Mouse (Mus musculus) forebrain, postnatal 0 days (tissue): ENCODE results near the gene Cep170b. TPM values are rescaled to one million over a fixed set of nuclear protein-coding genes. Genes with fewer than 3 reads are reported as not detected.

ENCODE experiments used
- ATAC-seq: fragments of 200-750 bp; cut with Nextera tagmentation; 2 replicates; pipeline ENCODE4 v1.8.0; 2017; ENCODE audit warnings: mild to moderate bottlenecking, moderate library complexity
- DNase-seq: peaks from one replicate; pipeline ENCODE4 v3.0.0-alpha.2; 2015
- H3K27ac ChIP-seq: fragments of 300-500 bp; sonication (generic); 2 replicates; pipeline ENCODE4 v1.5.1; 2014; ENCODE audit warnings: low read depth, mild to moderate bottlenecking, antibody characterized with exemption, low read length, moderate library complexity, mixed read lengths
- H3K27me3 ChIP-seq: fragments of 300-500 bp; sonication (generic); 2 replicates; pipeline ENCODE4 v1.6.1; 2014; ENCODE audit warnings: mild to moderate bottlenecking, low read length, mixed read lengths; ENCODE audit not compliant: insufficient read depth
- H3K36me3 ChIP-seq: fragments of 300-500 bp; sonication (generic); 2 replicates; pipeline ENCODE4 v1.6.1; 2014; ENCODE audit warnings: mild to moderate bottlenecking, moderate library complexity; ENCODE audit not compliant: insufficient read depth
- H3K4me1 ChIP-seq: fragments of 300-500 bp; sonication (generic); 2 replicates; pipeline ENCODE4 v1.6.1; 2014; ENCODE audit warnings: antibody characterized with exemption; ENCODE audit not compliant: insufficient read depth
- H3K4me2 ChIP-seq: fragments of 300-500 bp; sonication (generic); 2 replicates; pipeline ENCODE4 v1.6.1; 2014; ENCODE audit warnings: low read depth, mild to moderate bottlenecking, moderate library complexity
- H3K4me3 ChIP-seq: fragments of 300-500 bp; sonication (generic); 2 replicates; pipeline ENCODE4 v1.5.1; 2014; ENCODE audit warnings: low read depth, low read length, mixed read lengths
- H3K9ac ChIP-seq: fragments of 300-500 bp; sonication (generic); 2 replicates; pipeline ENCODE4 v1.6.1; 2014; ENCODE audit warnings: mild to moderate bottlenecking
- H3K9me3 ChIP-seq: fragments of 300-500 bp; sonication (generic); 2 replicates; pipeline ENCODE4 v1.6.1; 2016; ENCODE audit warnings: low read length
- CTCF ChIP-seq: sonication (generic); IDR thresholded peaks from 2 replicates; pipeline ENCODE4 v1.5.1; 2016; ENCODE audit warnings: antibody characterized with exemption, control low read depth, low read depth
- WGBS: fragments of 180-500 bp; shearing (Covaris S2); extraction: QIAGEN DNeasy Blood & Tissue Kit; methylation state at CpG from one replicate; pipeline ENCODE4 v1.1.7; 2014; 5-methylcytosine and 5-hydroxymethylcytosine counted together
- polyA plus RNA-seq: library from polyadenylated mRNA; unstranded; fragments of >200 nt; fragmentation: Nextera tagmentation; extraction: Ambion mirVana; gene quantifications from 2 replicates; pipeline ENCODE4 v1.2.1, GENCODE M21; 2015
- total RNA-seq: library from RNA; depleted of rRNA; stranded (reverse); fragments of >200 nt; gene quantifications from 2 replicates; pipeline ENCODE4 v1.2.3, GENCODE M21; 2014

Gene Cep170b
- total and polyA plus RNA-seq, 2 experiments from 2014 or later, result 31.6 to 86.7 TPM

GRCm38 (mm10) chr12:112730808-112731207 lies 10.6 kb downstream of the Cep170b start:
- Histone ChIP-seq H3K4me2 (no peak overlapping the region), H3K27ac (no peak overlapping the region), H3K9ac (no peak overlapping the region), H3K27me3 (no peaks in the 10 kb centered on the region), H3K4me3 (no peak overlapping the region), H3K4me1 (peaks cover 4% of the 10 kb centered on the region; the same call in 1 of the 2 replicates), H3K9me3 (no peaks in the 10 kb centered on the region), H3K36me3 (peaks cover 66% of the 10 kb centered on the region)
- WGBS, result 91% methylated on average over 14 of the region's 14 CpGs
- ATAC-seq (no peak), DNase-seq (no peak)
- TF ChIP-seq CTCF, result no peak

- Histone ChIP-seq H3K4me3 (no peak overlapping the region), H3K27ac (no peak overlapping the region), H3K4me1 (no peaks in the 10 kb centered on the region), H3K9ac (no peak overlapping the region), H3K4me2 (no peak overlapping the region), H3K27me3 (no peaks in the 10 kb centered on the region), H3K36me3 (peaks cover 74% of the 10 kb centered on the region), H3K9me3 (no peaks in the 10 kb centered on the region)
- no peak for TF ChIP-seq CTCF
- 95% methylated on average over 10 of the region's 10 CpGs for WGBS
- no peak for ATAC-seq
- no peak for DNase-seq
Measured at GRCm38 (mm10) chr12:112732591-112732990, 12.3 kb downstream of the Cep170b start.

DNA sequence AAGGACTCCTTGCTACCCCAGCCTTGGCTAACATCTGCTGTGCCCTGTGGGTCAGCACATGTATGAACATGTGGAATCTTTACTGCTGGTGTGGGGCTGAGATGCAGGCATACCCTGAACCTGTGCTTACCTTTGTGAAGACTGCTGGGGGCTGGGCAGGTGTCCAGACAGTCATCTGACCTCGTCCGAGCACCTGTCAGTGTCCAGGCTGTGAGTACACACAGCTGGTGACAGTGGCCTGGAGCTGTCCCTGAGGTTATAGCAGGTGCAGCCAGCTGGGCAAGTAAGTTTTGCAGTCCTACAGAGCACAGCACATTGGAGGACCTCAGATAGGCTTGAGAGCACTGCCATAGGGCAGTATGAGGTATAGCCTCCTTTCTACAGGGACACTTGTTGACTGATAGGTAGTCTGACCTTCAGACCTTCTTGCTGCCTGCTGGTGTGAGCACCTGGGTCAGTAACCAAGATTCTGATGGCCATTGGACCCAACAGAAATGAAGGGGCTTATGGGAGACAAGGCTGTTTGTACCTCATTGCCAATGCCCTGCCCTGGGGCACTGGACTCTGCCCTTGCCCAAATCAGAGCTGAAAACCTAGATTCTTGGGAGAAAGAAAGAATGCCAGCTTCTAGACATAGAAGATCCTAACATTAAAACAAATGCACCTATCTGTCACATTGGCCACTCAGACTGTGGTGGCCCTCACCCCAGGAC lies 14.0 kb downstream of the Cep170b start:
- Histone ChIP-seq H3K4me3 (no peak overlapping the region), H3K4me1 (no peaks in the 10 kb centered on the region), H3K4me2 (no peak overlapping the region), H3K27ac (no peak overlapping the region), H3K36me3 (peaks cover 90% of the 10 kb centered on the region), H3K27me3 (no peaks in the 10 kb centered on the region), H3K9me3 (no peaks in the 10 kb centered on the region), H3K9ac (no peak overlapping the region)
- no peak for DNase-seq
- WGBS, result 84% methylated on average over 2 of the region's 2 CpGs
- no peak for TF ChIP-seq CTCF
- ATAC-seq, result no peak

DNA sequence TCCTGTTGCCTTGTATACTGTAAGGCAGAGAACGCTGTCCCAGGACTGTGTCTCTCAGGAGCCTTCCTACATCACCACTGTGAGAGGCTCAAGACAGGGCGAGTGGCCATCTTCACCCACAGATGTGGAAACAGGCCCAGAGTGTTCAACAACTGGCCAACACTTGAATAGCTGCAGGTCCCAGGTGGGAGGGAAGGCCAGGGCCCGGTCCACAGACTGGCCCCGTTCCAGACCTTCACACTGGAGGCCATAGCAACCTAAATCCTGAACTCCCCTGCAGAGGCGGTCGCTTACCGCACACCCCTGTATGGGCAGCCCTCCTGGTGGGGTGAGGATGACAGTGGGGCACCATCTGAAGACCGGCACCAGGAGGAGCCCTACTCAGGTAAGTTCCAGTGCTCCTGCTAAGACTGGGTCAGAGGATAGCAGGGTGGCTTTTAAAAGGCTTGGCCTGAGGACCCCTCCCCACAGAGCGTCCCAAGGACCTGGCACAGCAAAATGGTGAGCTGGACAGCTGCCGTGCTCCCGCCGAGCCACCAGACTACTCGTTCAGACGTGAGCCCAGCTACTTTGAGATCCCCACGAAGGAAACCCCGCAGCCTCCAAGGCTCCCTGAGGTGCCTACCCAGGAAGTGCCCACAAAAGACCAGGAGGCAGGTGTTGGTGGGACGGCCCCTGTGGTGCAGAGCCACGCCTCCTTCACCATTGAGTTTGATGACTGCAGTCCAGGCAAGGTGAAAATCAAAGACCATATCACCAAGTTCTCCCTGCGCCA lies 14.8 kb downstream of the Cep170b start:
- H3K27ac ChIP-seq, result no peak overlapping the region
- H3K36me3 ChIP-seq, result peaks cover 97% of the 10 kb centered on the region
- ATAC-seq, result no peak
- TF ChIP-seq CTCF, result no peak
- no peak overlapping the region for H3K4me3 ChIP-seq
- H3K9me3 ChIP-seq, result no peaks in the 10 kb centered on the region
- WGBS, result 88% methylated on average over 19 of the region's 19 CpGs
- H3K27me3 ChIP-seq, result no peaks in the 10 kb centered on the region
- no peaks in the 10 kb centered on the region for H3K4me1 ChIP-seq
- H3K4me2 ChIP-seq, result no peak overlapping the region
- no peak for DNase-seq
- H3K9ac ChIP-seq, result no peak overlapping the region

DNA sequence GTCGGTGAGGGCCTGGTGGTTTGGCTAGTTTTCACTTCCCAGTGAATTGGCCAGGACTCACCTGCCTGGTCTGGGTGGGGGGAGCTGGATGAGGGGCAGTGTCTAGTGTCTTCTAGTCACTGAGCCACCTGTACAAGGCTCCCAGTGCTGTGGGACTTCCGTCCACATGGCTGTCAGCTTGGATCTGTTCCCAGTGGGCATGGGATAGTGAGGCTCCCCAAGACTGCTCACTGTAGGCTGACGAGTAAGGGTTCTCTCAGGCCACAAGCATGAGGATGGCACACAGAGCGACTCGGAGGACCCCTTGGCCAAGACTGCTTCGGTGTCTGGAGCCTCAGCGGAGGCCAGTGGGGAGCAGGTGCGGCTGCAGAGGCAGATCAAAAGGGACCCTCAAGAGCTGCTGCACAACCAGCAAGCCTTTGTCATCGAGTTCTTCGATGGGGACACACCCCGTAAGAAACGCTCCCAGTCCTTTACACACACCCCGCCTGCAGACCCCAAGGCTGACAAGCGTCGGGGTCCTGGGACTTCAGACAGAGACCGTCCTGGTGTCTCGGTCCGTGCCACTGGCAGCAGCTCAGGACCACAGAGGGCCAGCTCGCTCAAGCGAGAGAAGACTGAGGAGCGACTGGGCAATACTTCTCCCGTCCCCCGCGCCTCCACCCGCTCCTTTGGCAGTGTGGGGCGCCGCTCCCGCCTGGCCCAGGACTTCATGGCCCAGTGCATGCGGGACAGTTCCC lies 15.8 kb downstream of the Cep170b start:
- Histone ChIP-seq H3K27me3 (no peaks in the 10 kb centered on the region), H3K36me3 (peaks cover 98% of the 10 kb centered on the region), H3K4me3 (no peak overlapping the region), H3K9me3 (no peaks in the 10 kb centered on the region), H3K9ac (no peak overlapping the region), H3K4me2 (no peak overlapping the region), H3K27ac (no peak overlapping the region), H3K4me1 (no peaks in the 10 kb centered on the region)
- no peak for TF ChIP-seq CTCF
- ATAC-seq (no peak), DNase-seq (no peak)
- 84% methylated on average over 29 of the region's 29 CpGs for WGBS

GRCm38 (mm10) chr12:112736636-112736925 lies 16.3 kb downstream of the Cep170b start:
- H3K9me3 ChIP-seq, result no peaks in the 10 kb centered on the region
- no peak overlapping the region for H3K4me2 ChIP-seq
- DNase-seq, result no peak
- H3K36me3 ChIP-seq, result peaks cover 93% of the 10 kb centered on the region
- H3K4me1 ChIP-seq, result no peaks in the 10 kb centered on the region
- H3K27me3 ChIP-seq, result no peaks in the 10 kb centered on the region
- no peak for ATAC-seq
- H3K4me3 ChIP-seq, result no peak overlapping the region
- no peak for TF ChIP-seq CTCF
- WGBS, result 92% methylated on average over 10 of the region's 10 CpGs
- H3K27ac ChIP-seq, result no peak overlapping the region
- H3K9ac ChIP-seq, result no peak overlapping the region

DNA sequence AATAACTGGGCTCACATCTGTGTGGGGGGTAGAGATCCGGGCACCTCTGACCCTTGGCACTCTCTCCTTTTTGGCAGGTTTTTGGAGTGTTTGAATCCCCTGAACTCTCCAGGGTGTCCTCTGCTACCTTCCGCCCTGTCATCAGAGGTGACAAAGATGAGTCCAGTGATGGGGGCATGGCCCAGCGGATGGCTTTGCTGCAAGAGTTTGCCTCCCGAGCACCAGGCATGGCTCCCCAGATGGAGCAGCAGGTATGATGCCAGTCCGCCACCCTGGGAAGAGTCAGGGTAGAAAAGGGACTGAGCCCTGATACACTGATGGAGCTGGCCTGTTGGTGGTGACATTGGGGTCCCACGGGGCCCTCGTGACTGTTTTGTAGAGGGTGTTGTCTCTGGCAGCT lies 16.8 kb downstream of the Cep170b start:
- 94% methylated on average over 7 of the region's 7 CpGs for WGBS
- H3K4me2 ChIP-seq, result no peak overlapping the region
- DNase-seq (no peak), ATAC-seq (no peak)
- no peak overlapping the region for H3K4me3 ChIP-seq
- TF ChIP-seq CTCF, result no peak
- no peak overlapping the region for H3K27ac ChIP-seq
- H3K9me3 ChIP-seq, result no peaks in the 10 kb centered on the region
- H3K27me3 ChIP-seq, result no peaks in the 10 kb centered on the region
- H3K4me1 ChIP-seq, result no peaks in the 10 kb centered on the region
- H3K9ac ChIP-seq, result no peak overlapping the region
- peaks cover 91% of the 10 kb centered on the region for H3K36me3 ChIP-seq
